Mouse (Mus musculus) heart, postnatal 0 days (tissue): ENCODE data around the gene Asic1. TPM values are rescaled to one million over a fixed set of nuclear protein-coding genes. Genes with fewer than 3 reads are reported as not detected.
A peak's percentile ranks its signal among the peaks of the same experiment; 100 is the strongest.

Experiments used
- ATAC-seq: fragments of 200-750 bp; cut with Nextera tagmentation; 2 replicates; pipeline ENCODE4 v1.8.0; 2017; ENCODE audit warnings: low read depth, moderate number of reproducible peaks, moderate library complexity; ENCODE audit not compliant: insufficient read depth
- DNase-seq: peaks from one replicate; pipeline ENCODE4 v3.0.0-alpha.2; 2016; ENCODE audit warnings: low spot score
- H3K27ac ChIP-seq: fragments of 300-500 bp; sonication (generic); 2 replicates; pipeline ENCODE4 v1.5.1; 2014; ENCODE audit warnings: low read depth, mild to moderate bottlenecking
- H3K27me3 ChIP-seq: fragments of 300-500 bp; sonication (generic); 2 replicates; pipeline ENCODE4 v1.6.1; 2014; ENCODE audit warnings: low read length, mixed read lengths; ENCODE audit not compliant: control insufficient read depth, insufficient read depth
- H3K36me3 ChIP-seq: fragments of 300-500 bp; sonication (generic); replicated peaks from 2 replicates; pipeline ENCODE4 v1.6.1; 2014; ENCODE audit warnings: low read length, mixed read lengths; ENCODE audit not compliant: control insufficient read depth, insufficient read depth
- H3K4me1 ChIP-seq: fragments of 300-500 bp; sonication (generic); 2 replicates; pipeline ENCODE4 v1.6.1; 2014; ENCODE audit warnings: antibody characterized with exemption; ENCODE audit not compliant: control insufficient read depth, insufficient read depth
- H3K4me2 ChIP-seq: fragments of 300-500 bp; sonication (generic); 2 replicates; pipeline ENCODE4 v1.6.1; 2014; ENCODE audit warnings: low read depth, mild to moderate bottlenecking, low read length, moderate library complexity
- H3K4me3 ChIP-seq: fragments of 300-500 bp; sonication (generic); 2 replicates; pipeline ENCODE4 v1.5.1; 2014; ENCODE audit warnings: low read depth, low read length
- H3K9ac ChIP-seq: fragments of 300-500 bp; sonication (generic); replicated peaks from 2 replicates; pipeline ENCODE4 v1.6.1; 2014; ENCODE audit warnings: low read depth, low read length, mixed read lengths
- H3K9me3 ChIP-seq: fragments of 300-500 bp; sonication (generic); replicated peaks from 2 replicates; pipeline ENCODE4 v1.6.1; 2016; ENCODE audit warnings: low read length; ENCODE audit not compliant: control insufficient read depth
- CTCF ChIP-seq: IDR thresholded peaks from 2 replicates; pipeline ENCODE4 v1.5.1; 2016; ENCODE audit warnings: antibody characterized with exemption, control low read depth, low read depth
- EP300 ChIP-seq: IDR thresholded peaks from 2 replicates; pipeline ENCODE4 v1.6.1; 2016; ENCODE audit warnings: antibody characterized with exemption, low read depth
- WGBS: fragments of 180-500 bp; shearing (Covaris S2); extraction: QIAGEN DNeasy Blood & Tissue Kit; methylation state at CpG from one replicate; pipeline ENCODE4 v1.1.7; 2014; 5-methylcytosine and 5-hydroxymethylcytosine counted together
- polyA plus RNA-seq: library from polyadenylated mRNA; unstranded; fragments of >200 nt; fragmentation: Nextera tagmentation; extraction: Ambion mirVana; gene quantifications from 2 replicates; pipeline ENCODE4 v1.2.1, GENCODE M21; 2015
- total RNA-seq: library from RNA; depleted of rRNA; stranded (reverse); fragments of >200 nt; gene quantifications from 2 replicates; pipeline ENCODE4 v1.2.3, GENCODE M21; 2014; ENCODE audit warnings: low replicate concordance

Gene Asic1
- total and polyA plus RNA-seq, 2 experiments from 2014 or later = 0.11 to 1.3 TPM

DNA sequence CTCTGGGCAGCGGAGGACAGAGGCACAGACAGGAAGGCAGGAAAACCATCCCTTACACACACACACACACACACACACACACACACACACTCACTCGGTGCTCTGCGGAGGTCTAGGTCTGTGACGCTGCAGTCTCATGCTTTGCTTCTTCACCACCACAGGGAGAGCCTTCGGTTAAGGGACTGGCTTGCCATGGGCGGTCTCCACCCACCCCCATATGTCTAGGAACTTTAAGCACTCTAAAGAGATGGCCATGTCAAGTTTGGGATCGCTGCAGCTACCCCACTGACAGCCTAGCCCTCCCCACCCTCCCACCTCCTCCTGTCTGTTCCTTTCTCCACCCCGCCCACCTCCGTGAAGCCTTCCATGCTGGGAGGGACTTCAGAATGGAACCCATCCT, 14.2 kb upstream of the Asic1 start:
- TF ChIP-seq CTCF = no peak
- no peak for TF ChIP-seq EP300
- H3K9me3 ChIP-seq = no peaks in the 10 kb centered on the region
- DNase-seq (no peak), ATAC-seq (no peak)
- H3K4me1 ChIP-seq = no peaks in the 10 kb centered on the region
- WGBS = 55% methylated on average over 9 of the region's 9 CpGs
- H3K27me3 ChIP-seq = peaks cover 27% of the 10 kb centered on the region
- no peak overlapping the region for H3K27ac ChIP-seq
- no peak overlapping the region for H3K9ac ChIP-seq
- H3K36me3 ChIP-seq = no peaks in the 10 kb centered on the region
- H3K4me3 ChIP-seq = no peak overlapping the region
- H3K4me2 ChIP-seq = no peak overlapping the region

DNA sequence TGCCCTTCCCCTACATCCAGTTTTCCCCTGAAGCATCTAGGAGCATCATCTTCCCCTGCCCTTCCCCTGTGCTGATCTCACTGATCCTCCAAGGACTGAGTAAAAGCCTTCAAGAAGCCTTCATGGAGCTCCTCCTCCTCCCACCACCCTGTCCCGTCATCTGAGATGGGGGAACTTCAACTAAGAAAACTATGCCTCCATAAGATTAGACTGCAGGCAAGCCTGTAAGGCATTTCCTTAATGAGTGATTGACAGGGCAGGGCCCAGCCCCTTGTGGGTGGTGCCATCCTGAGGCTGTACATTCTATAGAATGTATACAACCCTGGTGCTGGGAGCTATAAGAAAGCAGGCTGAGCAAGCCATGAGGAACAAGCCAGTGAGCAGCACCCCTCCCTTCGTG, 11.7 kb upstream of the Asic1 start:
- H3K9me3 ChIP-seq = no peaks in the 10 kb centered on the region
- no peak for TF ChIP-seq EP300
- TF ChIP-seq CTCF = no peak
- 51% methylated on average over 2 of the region's 2 CpGs for WGBS
- H3K9ac ChIP-seq = no peak overlapping the region
- peaks cover 30% of the 10 kb centered on the region for H3K27me3 ChIP-seq
- DNase-seq (no peak), ATAC-seq (no peak)
- H3K36me3 ChIP-seq = no peaks in the 10 kb centered on the region
- H3K4me2 ChIP-seq = no peak overlapping the region
- H3K4me1 ChIP-seq = no peaks in the 10 kb centered on the region
- no peak overlapping the region for H3K27ac ChIP-seq
- no peak overlapping the region for H3K4me3 ChIP-seq

- ATAC-seq = no peak
- H3K9me3 ChIP-seq = no peaks in the 10 kb centered on the region
Measured at GRCm38 (mm10) chr15:99661121-99661830, 8.9 kb upstream of the Asic1 start.

GRCm38 (mm10) chr15:99662371-99662770, 7.8 kb upstream of the Asic1 start:
- ATAC-seq = no peak
- H3K36me3 ChIP-seq = no peaks in the 10 kb centered on the region
- H3K9me3 ChIP-seq = no peaks in the 10 kb centered on the region
- DNase-seq = no peak
- no peak overlapping the region for H3K4me3 ChIP-seq
- no peak overlapping the region for H3K9ac ChIP-seq
- H3K4me1 ChIP-seq = peaks cover 13% of the 10 kb centered on the region; the same call in 1 of the 2 replicates
- H3K27ac ChIP-seq = no peak overlapping the region
- H3K4me2 ChIP-seq = no peak overlapping the region
- TF ChIP-seq CTCF (no peak), EP300 (no peak)
- peaks cover 22% of the 10 kb centered on the region for H3K27me3 ChIP-seq
- WGBS = 39% methylated on average over 7 of the region's 7 CpGs

More at GRCm38 (mm10) chr15:99661121-99661830, 8.9 kb upstream of the Asic1 start:
- no peaks in the 10 kb centered on the region for H3K36me3 ChIP-seq
- no peak for TF ChIP-seq EP300
- no peak for TF ChIP-seq CTCF
- no peak overlapping the region for H3K4me3 ChIP-seq
- H3K27ac ChIP-seq = no peak overlapping the region
- WGBS = 87% methylated on average over 15 of the region's 15 CpGs
- H3K4me2 ChIP-seq = no peak overlapping the region
- peaks cover 20% of the 10 kb centered on the region for H3K27me3 ChIP-seq
- H3K4me1 ChIP-seq = peaks cover 13% of the 10 kb centered on the region; the same call in 1 of the 2 replicates
- DNase-seq = no peak
- no peak overlapping the region for H3K9ac ChIP-seq

- no peak for ATAC-seq
- no peak for DNase-seq
- peak overlapping the region; percentile 94 for H3K4me2 ChIP-seq
- no peaks in the 10 kb centered on the region for H3K36me3 ChIP-seq
- H3K4me3 ChIP-seq = peak overlapping the region; percentile 53
- H3K9me3 ChIP-seq = no peaks in the 10 kb centered on the region
- H3K27me3 ChIP-seq = peaks cover 33% of the 10 kb centered on the region
- peak overlapping the region; percentile 52; the same call in 1 of the 2 replicates for H3K9ac ChIP-seq
- H3K27ac ChIP-seq = no peak overlapping the region
- WGBS = 5% methylated on average over 17 of the region's 17 CpGs
- peaks cover 13% of the 10 kb centered on the region; the same call in 1 of the 2 replicates for H3K4me1 ChIP-seq
- TF ChIP-seq EP300 (no peak), CTCF (no peak)
Measured at GRCm38 (mm10) chr15:99663964-99664599, 6.1 kb upstream of the Asic1 start.
